Mouse (Mus musculus) megakaryocyte-erythroid progenitor cell, adult 5-6 weeks (primary cell): ENCODE data around the gene Plekha6. TPM values are rescaled to one million over a fixed set of nuclear protein-coding genes. Genes with fewer than 3 reads are reported as not detected.

Experiments used
- ATAC-seq: replicated peaks from 2 replicates; pipeline ENCODE4 v1.8.0; 2016; ENCODE audit warnings: mild to moderate bottlenecking, inconsistent platforms; ENCODE audit not compliant: severe bottlenecking, poor library complexity, low FRiP score, low TSS enrichment
- total RNA-seq, 2 experiments: library from RNA; stranded (forward) in 1 of 2; stranded (reverse) in 1 of 2; fragments of 200-1000, 215-1000 nt in 1 of 2; fragments of >200 nt in 1 of 2; fragmentation: Nextera tagmentation in 1 of 2; gene quantifications; 2 replicates each; pipeline ENCODE4 v1.2.3; 2014 to 2017

The Plekha6 gene
- total RNA-seq, 2 experiments from 2014 or later = 2.2 to 18.6 TPM

- peak; percentile 63 for ATAC-seq
Observed at GRCm38 (mm10) chr1:133296376-133296775, 132.4 kb downstream of the Plekha6 start.

DNA sequence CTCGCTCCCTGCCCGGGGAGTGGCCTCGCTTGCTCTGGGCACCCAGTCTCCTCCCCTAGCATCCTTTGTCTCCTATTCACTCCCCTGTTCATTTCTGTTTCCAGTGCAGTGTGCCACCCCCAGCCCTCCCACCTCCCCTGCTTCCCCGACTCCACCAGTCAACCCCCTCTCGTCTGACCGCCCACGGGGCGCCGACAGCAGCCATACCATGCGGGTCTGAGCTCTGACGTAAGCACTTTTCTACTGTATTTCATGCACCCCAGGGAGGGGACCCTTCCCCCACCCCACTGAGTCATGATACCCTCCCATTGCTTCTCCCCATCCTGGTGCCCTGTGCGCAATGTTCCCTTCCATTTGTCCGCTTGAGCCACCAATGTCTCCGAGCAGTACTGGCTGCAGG lies 134.8 kb downstream of the Plekha6 start:
- no peak for ATAC-seq

- ATAC-seq = no peak
Observed at GRCm38 (mm10) chr1:133302540-133302939, 138.5 kb downstream of the Plekha6 start.

DNA sequence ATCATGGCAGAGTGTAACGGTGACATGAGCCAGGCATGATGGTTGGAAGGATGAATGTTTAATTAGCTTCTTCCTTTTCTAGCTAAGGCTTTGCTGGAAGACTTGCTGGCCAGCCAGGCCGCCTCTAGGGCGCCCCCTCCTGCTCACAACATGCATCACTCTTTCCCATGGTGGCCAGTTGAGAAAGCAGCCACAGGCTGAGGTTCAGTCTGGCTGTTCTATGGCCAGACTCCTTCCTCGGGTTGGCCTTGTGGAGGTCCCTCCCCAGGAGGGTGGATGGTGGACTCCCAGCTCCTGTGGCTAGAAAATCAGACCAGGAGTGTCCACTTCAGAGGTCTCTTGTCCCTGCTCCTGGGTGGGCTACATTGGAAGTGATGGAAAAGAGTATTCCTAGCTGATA lies 142.8 kb downstream of the Plekha6 start:
- ATAC-seq = peak; percentile 61

GRCm38 (mm10) chr1:133307318-133307717 lies 143.3 kb downstream of the Plekha6 start:
- no peak for ATAC-seq

DNA sequence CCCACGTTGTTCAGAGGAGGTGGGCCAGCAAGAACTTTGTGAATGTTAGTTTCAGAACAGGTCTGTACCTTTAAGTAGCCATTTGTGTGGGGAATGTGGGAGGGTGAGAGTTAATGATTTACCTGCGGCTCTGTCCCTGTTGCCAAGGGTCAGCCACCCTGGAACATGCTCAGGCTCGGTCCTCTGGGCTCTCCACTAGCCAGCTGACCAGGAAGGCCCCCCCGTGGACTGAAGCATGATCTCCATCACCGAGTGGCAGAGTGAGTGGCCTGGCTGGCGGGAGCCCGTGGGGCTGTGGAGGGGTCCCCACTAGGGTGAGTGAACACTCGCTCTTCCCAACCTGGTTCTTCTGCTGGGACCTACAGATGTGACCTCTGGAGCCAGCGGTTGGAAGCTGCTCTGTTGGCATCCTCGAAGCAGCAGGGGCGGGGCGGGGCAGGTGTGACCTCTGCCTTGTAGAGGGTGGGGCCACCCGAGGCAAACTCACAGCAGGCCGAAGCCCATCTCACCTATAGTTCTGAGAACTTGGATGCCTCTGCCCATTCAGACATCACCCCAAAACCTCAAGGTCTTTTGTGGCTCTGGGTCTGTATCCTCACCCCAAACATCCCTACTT lies 145.8 kb downstream of the Plekha6 start, which contains the start of gene Golt1a:
Gene Golt1a (plus strand): TSS at position 149 of the 616 bp plus-strand sequence.
- ATAC-seq = no peak

GRCm38 (mm10) chr1:133311240-133311639 lies 147.2 kb downstream of the Plekha6 start:
- peak; percentile 51 for ATAC-seq

DNA sequence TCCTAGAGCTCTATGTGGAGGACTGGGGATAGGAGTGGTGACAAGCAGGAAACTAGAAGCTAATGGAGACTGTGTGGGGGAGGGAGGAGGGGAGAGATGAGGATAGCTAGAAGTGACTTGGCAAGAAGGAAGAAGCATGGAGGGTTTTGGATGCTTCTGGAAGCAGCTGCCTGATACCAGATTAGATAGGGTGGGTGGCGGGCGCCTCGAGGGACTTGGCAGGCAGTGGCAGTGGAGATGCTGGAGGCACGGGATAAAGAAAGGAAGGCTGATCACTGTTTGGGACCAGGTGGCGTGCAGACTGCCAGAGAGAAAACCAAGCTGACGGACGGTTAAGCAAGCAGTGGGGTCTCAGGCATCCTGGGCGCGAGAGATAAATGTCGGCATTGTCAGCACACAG lies 147.9 kb downstream of the Plekha6 start:
- peak; percentile 84 for ATAC-seq

- no peak for ATAC-seq
Observed at GRCm38 (mm10) chr1:133314364-133314763, 150.4 kb downstream of the Plekha6 start.

- ATAC-seq = no peak
Observed at GRCm38 (mm10) chr1:133315775-133316174, 151.8 kb downstream of the Plekha6 start.

- no peak for ATAC-seq
Observed at GRCm38 (mm10) chr1:133316577-133316976, 152.6 kb downstream of the Plekha6 start.

GRCm38 (mm10) chr1:133317149-133317548 lies 153.1 kb downstream of the Plekha6 start:
- ATAC-seq = no peak

GRCm38 (mm10) chr1:133321267-133321925 lies 157.4 kb downstream of the Plekha6 start, which contains the start of gene Kiss1:
Kiss1 (plus strand) TSS chr1:133321875.
- no peak for ATAC-seq

DNA sequence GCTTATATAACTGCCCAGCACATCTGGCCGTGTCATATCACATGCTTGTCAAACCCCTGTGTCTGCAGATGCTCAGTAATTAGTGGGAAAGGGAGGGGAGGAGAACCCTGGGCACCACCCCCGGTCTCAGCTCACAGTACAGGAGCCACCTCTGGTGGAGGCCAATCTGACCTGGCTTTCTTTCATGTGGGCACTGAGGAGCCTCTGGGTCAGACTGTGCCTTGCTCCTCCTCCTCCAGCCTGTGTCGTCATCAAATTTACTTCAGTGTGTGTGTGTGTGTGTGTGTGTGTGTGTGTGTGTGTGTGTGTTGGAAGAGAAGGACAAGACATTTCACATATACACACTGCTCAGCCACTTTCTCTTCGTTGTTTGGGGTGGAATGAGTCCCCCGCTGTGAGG lies 159.3 kb downstream of the Plekha6 start:
- no peak for ATAC-seq

DNA sequence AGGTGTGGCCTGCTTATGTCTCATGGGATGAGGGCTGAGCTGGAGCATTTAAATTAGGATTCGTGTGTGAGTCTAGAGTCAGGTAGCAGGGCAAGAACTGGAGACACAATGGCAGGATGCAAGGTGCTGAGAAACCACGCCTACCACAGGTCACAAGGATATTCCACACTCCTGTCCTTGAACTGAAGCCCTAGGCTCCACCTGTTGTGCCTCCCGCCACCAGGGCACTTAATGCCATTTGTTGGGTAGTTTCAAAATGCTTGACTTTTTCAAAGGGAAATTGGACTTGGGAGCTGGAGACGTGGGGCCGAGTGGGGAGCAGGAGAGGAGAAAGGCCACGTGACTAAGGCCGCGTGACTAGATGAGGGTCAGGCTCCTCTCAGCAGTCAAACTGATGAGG lies 161.9 kb downstream of the Plekha6 start:
- no peak for ATAC-seq

- ATAC-seq = no peak
Observed at GRCm38 (mm10) chr1:133327094-133327493, 163.1 kb downstream of the Plekha6 start.

DNA sequence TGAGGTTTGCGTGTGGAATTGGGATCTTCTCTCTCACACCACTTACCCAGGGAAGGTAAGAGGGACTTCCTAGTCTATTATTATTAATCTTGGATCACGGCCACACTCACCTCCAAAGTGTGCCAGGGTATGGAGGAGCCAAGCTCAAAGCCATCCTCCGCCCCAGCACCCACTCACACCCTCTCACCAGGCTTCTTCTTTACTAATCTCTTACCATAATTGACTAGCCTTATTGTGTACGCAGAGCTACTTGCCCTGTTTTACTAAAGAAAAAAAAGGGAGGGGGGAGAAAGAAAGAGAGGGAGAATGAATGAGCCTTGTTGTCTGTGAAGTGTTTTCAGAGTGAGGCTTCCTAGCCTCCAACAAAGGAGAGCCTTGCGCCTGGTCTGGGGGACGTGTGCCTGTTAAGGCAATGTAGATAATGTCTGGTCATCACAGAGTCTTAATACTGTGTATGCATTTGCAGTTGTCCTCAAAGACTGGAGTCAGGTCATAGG lies 164.3 kb downstream of the Plekha6 start:
- no peak for ATAC-seq

DNA sequence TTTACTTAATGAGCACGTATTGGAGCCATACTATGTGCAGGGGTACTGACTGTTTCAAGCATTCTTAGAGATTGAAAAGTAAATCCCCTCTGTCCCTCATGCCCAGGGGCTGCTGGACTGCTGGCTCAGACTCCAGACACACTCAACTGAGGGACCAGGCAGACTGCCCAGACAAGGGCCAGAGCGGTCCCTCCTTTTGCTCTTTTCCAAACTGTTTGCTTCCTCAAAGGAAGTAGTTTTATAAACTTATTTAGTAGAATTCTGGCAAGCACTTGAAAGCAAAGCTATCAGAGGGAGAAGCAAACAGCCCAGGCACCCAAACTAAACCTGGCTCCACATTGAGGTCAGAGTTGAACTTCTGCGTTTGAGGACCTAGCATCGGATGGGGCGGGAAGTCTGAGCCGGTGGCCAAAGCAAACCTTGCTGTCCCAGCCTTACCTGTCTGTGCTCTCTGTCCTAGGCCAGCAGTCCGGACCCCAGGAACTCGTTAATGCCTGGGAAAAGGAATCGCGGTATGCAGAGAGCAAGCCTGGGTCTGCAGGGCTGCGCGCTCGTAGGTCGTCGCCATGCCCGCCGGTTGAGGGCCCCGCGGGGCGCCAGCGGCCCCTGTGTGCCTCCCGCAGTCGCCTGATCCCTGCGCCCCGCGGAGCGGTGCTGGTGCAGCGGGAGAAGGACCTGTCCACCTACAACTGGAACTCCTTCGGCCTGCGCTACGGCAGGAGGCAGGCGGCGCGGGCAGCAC lies 165.1 kb downstream of the Plekha6 start:
- no peak for ATAC-seq

DNA sequence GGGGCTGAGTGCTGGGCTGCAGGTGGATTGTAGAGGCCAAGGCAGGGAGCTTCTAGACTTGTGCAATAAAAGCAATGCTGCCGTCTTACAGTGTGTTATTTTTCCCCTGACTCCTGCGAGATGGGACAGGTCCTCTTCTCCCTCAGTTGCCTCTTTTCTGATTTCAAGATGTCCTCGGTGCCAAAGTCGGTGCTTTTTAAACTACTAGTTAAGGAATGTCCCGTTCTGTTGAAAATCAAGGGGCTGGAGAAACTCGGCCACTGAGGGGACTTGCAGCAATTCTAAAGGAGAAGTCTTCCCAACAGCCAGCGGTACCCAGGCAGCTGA lies 165.6 kb downstream of the Plekha6 start:
- ATAC-seq = no peak

DNA sequence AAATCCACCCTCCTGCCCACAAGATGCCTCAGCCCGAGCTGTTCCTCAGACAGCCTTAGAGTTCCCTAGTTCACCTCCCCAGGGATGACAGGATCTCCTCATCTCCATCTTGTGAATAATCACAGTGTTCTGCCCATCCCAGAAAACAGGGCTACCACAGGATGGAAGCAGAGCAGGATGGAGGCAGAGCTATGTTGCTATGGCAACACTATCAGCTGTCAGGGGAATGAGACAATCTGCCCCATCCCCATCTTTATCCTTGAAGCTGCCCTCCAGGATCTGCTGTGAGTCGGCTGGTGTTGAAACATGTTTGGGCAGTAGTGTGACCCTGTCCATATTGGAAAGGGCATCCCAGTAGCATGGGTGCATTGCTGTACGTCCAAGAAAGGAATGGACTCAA lies 167.1 kb downstream of the Plekha6 start:
- ATAC-seq = no peak
